Comparison of ENCODE assay signal across 19 mouse cellular contexts in the genomic region with DNA sequence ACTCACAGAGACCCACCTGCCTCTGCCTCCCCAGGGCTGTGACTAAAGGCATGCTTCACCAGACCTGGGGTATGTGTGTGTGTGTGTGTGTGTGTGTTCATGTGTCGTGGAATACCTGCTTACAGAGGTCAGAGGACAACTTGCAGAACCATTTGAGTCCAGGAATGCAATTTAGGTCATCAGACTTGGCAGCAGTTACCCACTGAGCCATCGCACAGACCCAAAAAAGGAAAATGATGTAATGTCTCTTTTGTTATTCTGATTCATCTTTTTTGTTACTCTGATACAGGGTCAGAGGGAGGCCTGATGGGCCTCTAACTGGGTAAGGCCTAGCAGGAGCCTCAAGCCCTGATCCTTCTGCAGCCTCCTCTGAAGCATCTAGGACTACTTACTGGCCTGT. TPM values are rescaled to one million over a fixed set of nuclear protein-coding genes. Genes with fewer than 3 reads are reported as not detected.
DNase-seq lines count a peak whose midpoint lies in the region; ATAC-seq and TF ChIP-seq lines count a peak whose summit lies in the region.
"Had no signal": no experiment of that assay in that cellular context is flagged by ENCODE, and none has a peak within 500 bp of the region (broad histone marks: within the 10 kb centered on the region; RNA-seq: fewer than 3 reads in every experiment).

No protein-coding gene starts in this region.

- no peaks in the 10 kb centered on the region for H3K79me2 ChIP-seq in liver, adult 2 months (ENCODE audit: control insufficient read depth, insufficient read depth, low read length)

- no peak overlapping the region for H3K27ac ChIP-seq in liver, adult 2 months (replicated peaks; ENCODE audit: insufficient read depth, low read depth, low read length)
- no peak overlapping the region for H3K27ac ChIP-seq in liver, embryonic 11.5 days (ENCODE audit: low read depth, low read length)
- no peak overlapping the region for H3K27ac ChIP-seq in midbrain, embryonic 11.5 days (ENCODE audit: low read depth, low read length)

- H3K9ac ChIP-seq in liver, adult 2 months (ENCODE audit: low read depth, low read length), result no peak overlapping the region
- H3K9ac ChIP-seq in liver, embryonic 11.5 days (ENCODE audit: low read depth, low read length), result no peak overlapping the region
- H3K9ac ChIP-seq in midbrain, embryonic 11.5 days (ENCODE audit: low read length), result no peak overlapping the region
- H3K9ac ChIP-seq: liver, embryonic 13.5 days; stomach, embryonic 15.5 days had no signal

- H3K9me3 ChIP-seq in liver, embryonic 11.5 days (ENCODE audit: control insufficient read depth, low read length), result no peaks in the 10 kb centered on the region
- H3K9me3 ChIP-seq in midbrain, embryonic 11.5 days (ENCODE audit: control insufficient read depth, low read length), result no peaks in the 10 kb centered on the region
- H3K9me3 ChIP-seq: liver, embryonic 13.5 days; megakaryocyte, embryonic 14.5 days; stomach, embryonic 15.5 days had no signal

- no peak overlapping the region for H3K4me3 ChIP-seq in liver, adult 2 months (ENCODE audit: insufficient read depth, low read depth, low read length)
- H3K4me3 ChIP-seq in liver, embryonic 11.5 days (ENCODE audit: low read depth, low read length), result no peak overlapping the region
- no peak overlapping the region for H3K4me3 ChIP-seq in midbrain, embryonic 11.5 days (ENCODE audit: low read depth, low read length)
- H3K4me3 ChIP-seq: liver, embryonic 13.5 days; megakaryocyte, embryonic 14.5 days; stomach, embryonic 15.5 days had no signal

- ATAC-seq in liver, embryonic 11.5 days (replicated peaks; ENCODE audit: low FRiP score), result no peak
- no peak for ATAC-seq in midbrain, embryonic 11.5 days (ENCODE audit: low FRiP score)

- TF ChIP-seq CTCF in liver, adult 2 months (IDR thresholded peaks at IDR 0.05; ENCODE audit: low read depth, low read length), result no peak

- TF ChIP-seq POLR2A in liver, adult 2 months (IDR thresholded peaks at IDR 0.05; ENCODE audit: extremely low read depth, insufficient read depth, low read length), result no peak

- WGBS in liver, adult 2 months, result 12% methylated on average over 2 of the region's 2 CpGs
- 77% methylated on average over 2 of the region's 2 CpGs for whole genome bisulfite sequencing in liver, embryonic 11.5 days
- 69% methylated on average over 2 of the region's 2 CpGs for WGBS in midbrain, embryonic 11.5 days

- H3K36me3 ChIP-seq in liver, adult 2 months (ENCODE audit: control insufficient read depth, insufficient read depth, low read length), result no peaks in the 10 kb centered on the region
- H3K36me3 ChIP-seq in liver, embryonic 11.5 days (ENCODE audit: control insufficient read depth, insufficient read depth, low read length), result no peaks in the 10 kb centered on the region
- H3K36me3 ChIP-seq in midbrain, embryonic 11.5 days (ENCODE audit: control insufficient read depth, insufficient read depth, low read length), result no peaks in the 10 kb centered on the region
- H3K36me3 ChIP-seq: liver, embryonic 13.5 days; stomach, embryonic 15.5 days had no signal

- peak; percentile 27 for DNase-seq in gastrocnemius, adult 18-20 months (ENCODE audit: low spot score)
- no peak for DNase-seq in gastrocnemius, postnatal 4 days (ENCODE audit: low spot score in 2 of 2)
- peak; percentile 85 for DNase-seq in liver, adult 2 months (ENCODE audit: extremely low read depth, low read depth, low spot score)
- DNase-seq in liver, embryonic 11.5 days (ENCODE audit: low spot score), result no peak
- DNase-seq in NIH3T3 (ENCODE audit: low read depth), result peak; percentile 52
- peak; percentile 35 for DNase-seq in kidney, postnatal 14 days
- DNase-seq in spleen, postnatal 4 days (ENCODE audit: low spot score in 2 of 2), result no peak
- no peak for DNase-seq in midbrain, embryonic 11.5 days (ENCODE audit: low spot score, missing footprints)
- DNase-seq: cerebellum, postnatal 14 days; gastrocnemius, postnatal 10 days; liver, embryonic 13.5 days had no signal

- H3K4me1 ChIP-seq in liver, adult 2 months (ENCODE audit: control insufficient read depth, insufficient read depth, low read length), result peaks cover 7% of the 10 kb centered on the region; the same call in 1 of the 2 replicates
- H3K4me1 ChIP-seq in liver, embryonic 11.5 days (replicated peaks; ENCODE audit: control insufficient read depth, insufficient read depth, low read length), result peaks cover 5% of the 10 kb centered on the region
- H3K4me1 ChIP-seq in midbrain, embryonic 11.5 days (ENCODE audit: control insufficient read depth, insufficient read depth, low read length), result no peaks in the 10 kb centered on the region; the same call in 1 of the 2 replicates

- 0 out of 2 replicates have a peak, but pooled peaks cover 3% of the 10 kb centered on the region for H3K27me3 ChIP-seq in liver, adult 2 months (ENCODE audit: control insufficient read depth, insufficient read depth, low read length)
- peaks cover 16% of the 10 kb centered on the region for H3K27me3 ChIP-seq in liver, embryonic 11.5 days (replicated peaks; ENCODE audit: control insufficient read depth, insufficient read depth, low read length)
- peaks cover 26% of the 10 kb centered on the region for H3K27me3 ChIP-seq in midbrain, embryonic 11.5 days (ENCODE audit: control insufficient read depth, insufficient read depth, low read length)

- no peak overlapping the region for H3K4me2 ChIP-seq in liver, embryonic 11.5 days
- no peak overlapping the region for H3K4me2 ChIP-seq in midbrain, embryonic 11.5 days
- H3K4me2 ChIP-seq: liver, embryonic 13.5 days; stomach, embryonic 15.5 days had no signal

RNA-seq across cellular contexts. Expression of gene Cldn4, which starts 4.0 kb away (rescaled TPM):
- total RNA-seq in gastrocnemius, adult 18-20 months (2021), result not detected
- not detected for total RNA-seq in gastrocnemius, postnatal 4 days (2021)
- total RNA-seq in liver, adult 2 months (2014; rRNA removed), result 0.09 and 0.13 TPM in 2 replicates
- 0.09 and 0.36 TPM in 2 replicates for polyA plus RNA-seq in liver, adult 2 months (2012; rRNA removed)
- polyA plus RNA-seq in liver, embryonic 11.5 days (2014; fragmentation: Nextera tagmentation; extraction: Ambion mirVana), result 3.1 and 3.7 TPM in 2 replicates
- 2.5 and 2.7 TPM in 2 replicates for polyA plus RNA-seq in midbrain, embryonic 11.5 days (2014; fragmentation: Nextera tagmentation; extraction: Ambion mirVana)
- total RNA-seq: gastrocnemius, postnatal 10 days; layer of hippocampus, adult 8-10 months; left cerebral cortex, postnatal 10 days had no signal

RNA-seq across cellular contexts. Expression of gene Mettl27, which starts 10.6 kb away (rescaled TPM):
- 1 to 10 TPM; 4.2 to 5.6 TPM for total RNA-seq in gastrocnemius, adult 18-20 months (2021)
- 10 to 100 TPM in 1 of 2 experiments, 1 to 10 TPM in 1; 8.7 to 10.3 TPM for total RNA-seq in gastrocnemius, postnatal 4 days (2021)
- total RNA-seq in liver, adult 2 months (2014; rRNA removed), result 13.5 and 19.1 TPM in 2 replicates
- 17.9 and 30.0 TPM in 2 replicates for polyA plus RNA-seq in liver, adult 2 months (2012; rRNA removed)
- 9.1 and 11.4 TPM in 2 replicates for polyA plus RNA-seq in liver, embryonic 11.5 days (2014; fragmentation: Nextera tagmentation; extraction: Ambion mirVana)
- 9.1 and 9.2 TPM in 2 replicates for polyA plus RNA-seq in midbrain, embryonic 11.5 days (2014; fragmentation: Nextera tagmentation; extraction: Ambion mirVana)

RNA-seq across cellular contexts. Expression of gene Cldn13, which starts 27.4 kb away (rescaled TPM):
- total RNA-seq in gastrocnemius, adult 18-20 months (2021), result not detected
- total RNA-seq in gastrocnemius, postnatal 4 days (2021), result not detected
- total RNA-seq in liver, adult 2 months (2014; rRNA removed), result not detected in 2 replicates
- polyA plus RNA-seq in liver, adult 2 months (2012; rRNA removed), result not detected in 2 replicates
- polyA plus RNA-seq in liver, embryonic 11.5 days (2014; fragmentation: Nextera tagmentation; extraction: Ambion mirVana), result 115 and 120 TPM in 2 replicates
- polyA plus RNA-seq in midbrain, embryonic 11.5 days (2014; fragmentation: Nextera tagmentation; extraction: Ambion mirVana), result 3.8 and 3.9 TPM in 2 replicates
- total RNA-seq: layer of hippocampus, adult 8-10 months; left cerebral cortex, postnatal 10 days had no signal
- polyA plus RNA-seq: C2C12 had no signal

RNA-seq across cellular contexts. Expression of gene Tmem270, which starts 36.2 kb away (rescaled TPM):
- not detected for total RNA-seq in gastrocnemius, adult 18-20 months (2021)
- not detected for total RNA-seq in gastrocnemius, postnatal 4 days (2021)
- not detected in 2 replicates for total RNA-seq in liver, adult 2 months (2014; rRNA removed)
- not detected in 2 replicates for polyA plus RNA-seq in liver, adult 2 months (2012; rRNA removed)
- polyA plus RNA-seq in liver, embryonic 11.5 days (2014; fragmentation: Nextera tagmentation; extraction: Ambion mirVana), result not detected in 2 replicates
- not detected in 2 replicates for polyA plus RNA-seq in midbrain, embryonic 11.5 days (2014; fragmentation: Nextera tagmentation; extraction: Ambion mirVana)
- total RNA-seq: gastrocnemius, postnatal 10 days; layer of hippocampus, adult 8-10 months; left cerebral cortex, postnatal 10 days had no signal
- polyA plus RNA-seq: C2C12; embryonic facial prominence, embryonic 11.5 days; forebrain, embryonic 11.5 days; heart, embryonic 14.5 days; liver, embryonic 13.5 days; stomach, embryonic 15.5 days had no signal

RNA-seq across cellular contexts. Expression of gene Cldn3, which starts 43.3 kb away (rescaled TPM):
- under 1 TPM; 0.18 to 0.36 TPM for total RNA-seq in gastrocnemius, adult 18-20 months (2021)
- total RNA-seq in gastrocnemius, postnatal 4 days (2021), result under 1 TPM in 1 of 2 experiments, not detected in 1; 0.29 TPM
- 49.9 and 86.6 TPM in 2 replicates for total RNA-seq in liver, adult 2 months (2014; rRNA removed)
- polyA plus RNA-seq in liver, adult 2 months (2012; rRNA removed), result 290 and 291 TPM in 2 replicates
- polyA plus RNA-seq in liver, embryonic 11.5 days (2014; fragmentation: Nextera tagmentation; extraction: Ambion mirVana), result 2.0 and 2.2 TPM in 2 replicates
- 0.59 and 1.4 TPM in 2 replicates for polyA plus RNA-seq in midbrain, embryonic 11.5 days (2014; fragmentation: Nextera tagmentation; extraction: Ambion mirVana)
- total RNA-seq: gastrocnemius, postnatal 10 days had no signal
- polyA plus RNA-seq: C2C12 had no signal

Comparison
In these comparisons a context has a peak if more than half of its experiments do, and no peak if none do; other contexts are left out.
1. DNase-seq: peak in gastrocnemius, adult 18-20 months (single experiment), liver, adult 2 months (single experiment), NIH3T3 (single experiment) and kidney, postnatal 14 days (single experiment); none in gastrocnemius, postnatal 4 days (0 of 2), liver, embryonic 11.5 days (single experiment), spleen, postnatal 4 days (0 of 2) and midbrain, embryonic 11.5 days (single experiment).